Mouse (Mus musculus) hindbrain, embryonic 15.5 days (tissue): ENCODE results near the gene C8g. TPM values are rescaled to one million over a fixed set of nuclear protein-coding genes. Genes with fewer than 3 reads are reported as not detected.

ENCODE experiments used
- ATAC-seq: fragments of 200-750 bp; cut with Nextera tagmentation; 2 replicates; pipeline ENCODE4 v1.8.0; 2017; ENCODE audit warnings: low read depth, moderate number of reproducible peaks, moderate TSS enrichment; ENCODE audit not compliant: low FRiP score
- H3K27ac ChIP-seq: fragments of 300-500 bp; sonication (generic); replicated peaks from 2 replicates; pipeline ENCODE4 v1.5.1; 2015; ENCODE audit warnings: mild to moderate bottlenecking, inconsistent platforms
- H3K27me3 ChIP-seq: fragments of 300-500 bp; sonication (generic); 2 replicates; pipeline ENCODE4 v1.6.1; 2015; ENCODE audit warnings: control low read depth, inconsistent platforms
- H3K36me3 ChIP-seq: fragments of 300-500 bp; sonication (generic); 2 replicates; pipeline ENCODE4 v1.6.1; 2015; ENCODE audit warnings: control low read depth, inconsistent platforms
- H3K4me1 ChIP-seq: fragments of 300-500 bp; sonication (generic); replicated peaks from 2 replicates; pipeline ENCODE4 v1.6.1; 2015; ENCODE audit warnings: control low read depth, inconsistent platforms
- H3K4me2 ChIP-seq: fragments of 300-500 bp; sonication (generic); 2 replicates; pipeline ENCODE4 v1.6.1; 2015; ENCODE audit warnings: moderate library complexity, mild to moderate bottlenecking, inconsistent platforms
- H3K4me3 ChIP-seq: fragments of 300-500 bp; sonication (generic); 2 replicates; pipeline ENCODE4 v1.5.1; 2015; ENCODE audit warnings: mild to moderate bottlenecking, inconsistent platforms
- H3K9ac ChIP-seq: fragments of 300-500 bp; sonication (generic); 2 replicates; pipeline ENCODE4 v1.6.1; 2015; ENCODE audit warnings: inconsistent platforms
- H3K9me3 ChIP-seq: fragments of 300-500 bp; sonication (generic); 2 replicates; pipeline ENCODE4 v1.6.1; 2016; ENCODE audit warnings: control low read depth, inconsistent platforms
- WGBS: fragments of 180-500 bp; shearing (Covaris S2); methylation state at CpG from one replicate; pipeline ENCODE4 v1.1.7; 2015; 5-methylcytosine and 5-hydroxymethylcytosine counted together
- polyA plus RNA-seq: library from polyadenylated mRNA; unstranded; fragments of >200 nt; fragmentation: Nextera tagmentation; extraction: Ambion mirVana; gene quantifications from 2 replicates; pipeline ENCODE4 v1.2.1, GENCODE M21; 2015

The C8g gene
- polyA plus RNA-seq, 1 experiment from 2014 or later = 6.1 TPM

DNA sequence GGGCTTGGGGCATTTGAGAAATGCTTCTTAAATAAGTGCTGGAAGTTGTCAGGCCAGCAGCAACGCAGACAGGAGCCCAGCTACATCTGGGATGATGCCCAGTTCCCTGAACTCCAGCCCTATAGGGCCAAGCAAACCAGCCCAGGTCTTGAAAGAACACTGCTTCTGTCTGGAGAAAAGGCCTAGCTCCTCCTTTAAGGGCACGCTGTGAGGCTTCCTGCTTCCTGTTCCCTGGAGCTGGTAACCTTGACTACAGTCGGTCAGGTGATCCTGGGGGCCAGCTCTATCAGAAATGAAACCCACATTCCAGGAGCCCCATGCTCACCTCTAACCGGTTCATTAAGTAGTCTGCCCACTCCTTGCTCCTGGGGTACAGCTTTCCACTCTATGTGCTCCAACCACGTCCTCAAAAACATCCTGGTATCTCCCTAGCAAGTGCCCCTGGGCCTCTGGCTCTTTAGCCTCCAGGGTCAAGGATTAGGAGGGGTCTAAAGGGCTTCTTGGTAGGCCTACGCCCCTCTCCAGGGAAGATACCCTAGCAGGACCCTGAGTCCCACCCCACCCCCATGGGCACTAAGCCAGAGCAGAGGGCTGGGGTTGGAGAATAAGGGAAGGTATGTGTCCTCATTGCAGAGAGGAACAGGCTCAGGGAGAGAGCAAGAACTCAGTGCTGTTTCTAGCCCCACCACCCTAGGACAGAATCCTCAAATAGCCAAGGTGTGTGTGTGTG lies 3.5 kb downstream of the C8g start:
- 70% methylated on average over 6 of the region's 6 CpGs for WGBS

DNA sequence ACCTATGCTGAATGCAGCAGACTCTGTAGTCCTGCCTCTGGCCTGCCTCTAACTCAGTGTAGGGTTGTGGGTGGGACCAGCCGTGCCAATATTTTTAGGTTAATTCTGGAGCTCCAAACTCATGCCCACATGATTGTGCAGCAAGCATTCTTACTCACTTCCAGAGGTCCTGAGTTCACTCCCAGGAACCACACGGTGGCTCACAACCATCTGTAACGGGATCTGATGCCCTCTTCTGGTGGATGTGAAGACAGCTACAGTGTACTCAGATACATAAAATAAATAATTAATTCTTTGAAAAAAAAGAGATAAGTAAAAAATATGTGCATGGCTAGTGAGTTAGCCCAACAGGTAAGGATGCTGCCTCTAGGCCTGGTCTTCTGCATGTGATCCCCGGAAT lies 5.1 kb downstream of the C8g start:
- H3K27ac ChIP-seq = no peak overlapping the region
- WGBS = 44% methylated on average over 4 of the region's 4 CpGs

More for the DNA sequence above, 3.5 kb downstream of the C8g start:
- no peaks in the 10 kb centered on the region for H3K9me3 ChIP-seq
- H3K4me2 ChIP-seq = no peak overlapping the region
- H3K9ac ChIP-seq = no peak overlapping the region
- no peak for ATAC-seq
- peaks cover 20% of the 10 kb centered on the region for H3K4me1 ChIP-seq
- H3K27ac ChIP-seq = 0 out of 2 replicates have a peak overlapping the region, but pooled peaks have one; percentile 20
- no peaks in the 10 kb centered on the region for H3K27me3 ChIP-seq
- 0 out of 2 replicates have a peak, but pooled peaks cover 2% of the 10 kb centered on the region for H3K36me3 ChIP-seq
- H3K4me3 ChIP-seq = no peak overlapping the region

DNA sequence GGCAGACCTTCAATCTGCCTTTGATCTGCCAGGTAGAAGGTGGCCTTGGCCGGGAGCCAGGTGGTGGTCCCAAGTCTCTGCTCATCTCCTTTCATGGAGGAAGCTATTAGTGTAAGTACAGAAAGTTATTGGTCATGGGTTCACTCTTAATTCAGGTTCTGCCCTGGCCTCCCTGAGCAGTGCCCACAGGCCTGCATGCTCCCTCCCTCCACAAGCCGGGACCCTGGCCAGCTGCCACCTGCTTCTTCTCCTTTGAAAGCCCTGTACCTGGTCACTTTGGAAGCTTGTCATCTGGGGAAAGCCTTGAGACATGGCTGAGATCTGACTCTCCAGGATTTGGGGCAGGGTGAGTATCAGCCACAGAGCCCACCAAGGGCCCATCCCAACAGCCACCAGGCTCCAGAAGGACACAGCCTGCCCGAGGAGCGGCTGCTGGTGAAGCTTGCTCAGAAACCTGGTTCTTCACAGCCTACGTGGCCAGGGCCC lies 8.0 kb downstream of the C8g start, which contains the start of gene Lcn12:
TSS of gene Lcn12 (minus strand) at position 436 of the 486 bp plus-strand sequence.
- Histone ChIP-seq H3K9ac (no peak within 1 kb of the TSS), H3K36me3 (no peaks in the 10 kb centered on the region), H3K4me2 (no peak within 1 kb of the TSS), H3K27ac (no peak within 1 kb of the TSS), H3K4me3 (no peak within 1 kb of the TSS), H3K27me3 (no peaks in the 10 kb centered on the region), H3K4me1 (no peaks in the 10 kb centered on the region), H3K9me3 (no peaks in the 10 kb centered on the region)
- ATAC-seq = no peak
- 79% methylated on average over 5 of the region's 5 CpGs for WGBS

More for the DNA sequence above, 5.1 kb downstream of the C8g start:
- no peak overlapping the region for H3K9ac ChIP-seq
- ATAC-seq = no peak
- peaks cover 10% of the 10 kb centered on the region for H3K4me1 ChIP-seq
- no peaks in the 10 kb centered on the region for H3K9me3 ChIP-seq
- H3K4me2 ChIP-seq = no peak overlapping the region
- no peaks in the 10 kb centered on the region for H3K27me3 ChIP-seq
- no peak overlapping the region for H3K4me3 ChIP-seq
- H3K36me3 ChIP-seq = no peaks in the 10 kb centered on the region

DNA sequence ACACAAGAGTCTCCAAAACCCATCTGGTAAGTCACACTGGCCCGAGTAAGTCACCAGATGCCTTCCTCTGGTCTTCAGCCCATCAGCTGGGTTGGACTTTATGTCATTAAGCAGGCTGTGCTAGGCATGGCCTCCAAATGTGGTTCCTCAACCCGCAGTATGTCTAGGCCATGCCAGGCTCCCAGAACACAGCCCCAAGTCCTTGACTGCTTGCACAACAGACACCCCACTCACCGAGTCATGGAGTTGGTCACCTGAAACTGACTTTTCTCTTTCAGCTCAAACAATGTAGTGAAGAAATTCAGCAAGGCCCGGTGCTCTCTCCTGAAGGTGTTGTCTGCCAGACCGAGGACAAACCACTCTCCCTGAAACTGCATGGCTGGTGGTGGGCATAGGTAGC lies 8.5 kb downstream of the C8g start:
- WGBS = 86% methylated on average over 5 of the region's 5 CpGs

DNA sequence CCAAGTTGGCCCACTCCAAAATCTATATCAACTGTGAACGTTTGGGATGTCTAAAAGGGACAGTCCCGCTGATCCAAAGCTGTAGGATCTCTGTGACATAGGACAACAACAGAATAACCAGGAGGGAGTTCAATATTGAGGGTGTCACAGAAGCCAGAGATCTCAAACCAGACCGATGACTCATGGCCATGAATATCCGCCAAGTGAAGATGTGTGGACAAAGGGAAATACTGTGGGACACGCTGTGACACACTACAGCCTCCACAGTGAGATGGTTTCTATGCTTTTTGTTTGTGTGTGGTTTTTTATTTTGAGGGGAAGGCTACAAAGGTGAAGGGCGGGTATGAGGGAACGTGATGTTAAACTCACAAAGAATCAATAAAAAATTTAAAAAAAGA lies 12.8 kb downstream of the C8g start:
- H3K9ac ChIP-seq = no peak overlapping the region
- whole genome bisulfite sequencing = 82% methylated on average over 7 of the region's 7 CpGs
- H3K27me3 ChIP-seq = no peaks in the 10 kb centered on the region
- H3K4me3 ChIP-seq = no peak overlapping the region
- ATAC-seq = no peak
- H3K9me3 ChIP-seq = no peaks in the 10 kb centered on the region
- no peaks in the 10 kb centered on the region for H3K36me3 ChIP-seq
- H3K4me2 ChIP-seq = no peak overlapping the region
- no peak overlapping the region for H3K27ac ChIP-seq
- no peaks in the 10 kb centered on the region for H3K4me1 ChIP-seq

More for the DNA sequence above, 8.5 kb downstream of the C8g start:
- Histone ChIP-seq H3K4me2 (no peak overlapping the region), H3K4me3 (no peak overlapping the region), H3K27me3 (no peaks in the 10 kb centered on the region), H3K4me1 (no peaks in the 10 kb centered on the region), H3K36me3 (no peaks in the 10 kb centered on the region), H3K9me3 (no peaks in the 10 kb centered on the region), H3K9ac (no peak overlapping the region), H3K27ac (no peak overlapping the region)
- no peak for ATAC-seq

DNA sequence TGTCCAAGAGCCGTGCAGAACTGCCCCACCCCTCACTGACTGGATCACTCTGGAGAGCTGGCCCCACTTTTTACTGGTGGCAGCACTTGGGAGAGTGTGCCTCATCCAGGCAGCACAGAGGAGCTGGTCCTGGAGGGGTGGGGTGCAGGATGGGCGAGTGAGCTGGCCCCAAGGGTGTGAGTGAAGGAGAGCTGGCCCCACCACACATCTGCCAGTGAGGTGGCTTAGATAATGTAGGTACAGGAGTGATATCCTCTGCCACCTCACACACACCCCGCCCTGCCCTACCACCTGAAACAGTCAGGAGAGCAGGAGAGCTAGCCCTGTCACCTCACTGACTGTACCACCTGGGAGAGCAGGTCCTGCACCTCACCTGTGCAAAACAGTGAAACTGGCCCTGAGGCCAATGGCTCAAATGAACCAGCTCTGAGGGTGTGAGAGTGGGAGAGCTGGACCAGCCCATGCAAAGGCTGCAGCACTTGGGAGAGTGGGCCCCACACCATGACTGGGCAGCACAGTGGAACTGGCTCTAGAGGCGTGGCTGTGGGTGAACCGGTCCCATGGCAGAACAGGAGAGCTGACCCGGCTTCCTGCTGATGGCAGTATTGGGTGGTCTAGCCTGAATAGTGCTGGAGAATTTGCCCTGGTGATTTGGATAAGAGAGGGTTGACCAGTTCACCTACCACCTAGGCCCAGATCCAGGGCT lies 13.4 kb downstream of the C8g start:
- Histone ChIP-seq H3K4me3 (no peak overlapping the region), H3K4me1 (no peaks in the 10 kb centered on the region), H3K9me3 (no peaks in the 10 kb centered on the region), H3K27ac (no peak overlapping the region), H3K27me3 (no peaks in the 10 kb centered on the region), H3K4me2 (no peak overlapping the region), H3K9ac (no peak overlapping the region), H3K36me3 (no peaks in the 10 kb centered on the region)
- no peak for ATAC-seq
- WGBS = 76% methylated on average over 6 of the region's 6 CpGs

DNA sequence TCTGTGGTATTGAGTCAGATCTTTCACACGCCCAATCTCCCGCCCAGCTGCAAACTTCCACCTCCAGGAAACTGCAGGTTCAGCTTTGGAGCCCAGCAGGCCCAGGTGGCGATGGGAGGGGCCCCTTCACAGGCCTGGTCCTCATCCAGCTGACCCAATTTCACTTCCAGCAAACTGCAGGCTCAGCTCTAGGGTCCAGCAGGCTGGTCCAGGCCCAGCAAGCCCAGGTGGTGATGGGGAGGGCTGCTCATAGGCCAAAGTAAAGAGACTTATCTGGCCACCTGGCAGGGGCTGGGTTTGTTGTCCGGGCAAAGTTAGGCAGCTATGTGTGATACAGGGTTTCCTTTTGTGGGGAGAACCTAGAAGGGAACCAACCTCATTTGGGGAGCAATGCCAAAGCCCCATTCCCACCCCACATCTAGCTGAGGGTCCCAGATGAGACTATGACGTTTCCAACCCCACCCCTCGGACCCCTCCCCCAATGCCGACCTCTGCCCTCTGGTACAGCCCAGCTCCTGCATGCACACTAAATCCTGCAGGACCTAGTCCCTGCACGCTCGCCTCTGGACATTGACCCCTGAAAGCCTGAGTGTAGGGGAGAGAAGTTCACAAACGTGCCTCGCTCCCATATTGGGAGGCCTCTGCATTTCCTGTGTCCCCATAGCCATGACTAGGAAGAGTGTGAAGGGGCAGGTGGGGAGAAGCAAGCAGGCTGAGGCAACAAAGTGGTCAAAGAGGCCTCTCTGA lies 16.4 kb downstream of the C8g start:
- no peak for ATAC-seq
- Histone ChIP-seq H3K9me3 (no peaks in the 10 kb centered on the region), H3K4me3 (no peak overlapping the region), H3K27ac (no peak overlapping the region), H3K4me2 (no peak overlapping the region), H3K27me3 (no peaks in the 10 kb centered on the region), H3K9ac (no peak overlapping the region), H3K36me3 (no peaks in the 10 kb centered on the region), H3K4me1 (no peaks in the 10 kb centered on the region)
- 74% methylated on average over 11 of the region's 11 CpGs for WGBS

DNA sequence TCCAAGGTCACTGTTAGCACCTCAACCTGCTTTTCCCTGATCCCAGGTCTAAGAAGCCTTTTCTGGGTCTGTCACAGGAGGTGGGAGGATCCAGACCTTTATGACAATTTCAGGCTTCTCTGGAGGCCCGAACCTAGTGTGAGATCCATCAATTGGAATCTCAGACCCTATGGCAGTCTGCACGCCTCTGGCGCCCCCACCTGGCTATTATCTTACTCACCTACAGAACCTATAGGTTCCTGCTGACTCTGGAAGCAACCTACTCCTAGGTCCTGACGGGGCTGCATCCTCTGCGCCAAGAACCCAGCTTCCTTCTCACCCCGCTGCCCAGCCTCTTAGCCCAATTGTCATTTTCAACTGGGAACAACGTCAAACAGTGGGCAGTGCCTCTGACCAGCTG lies 18.6 kb downstream of the C8g start:
- Histone ChIP-seq H3K4me3 (no peak overlapping the region), H3K4me1 (no peaks in the 10 kb centered on the region), H3K36me3 (no peaks in the 10 kb centered on the region), H3K9ac (no peak overlapping the region), H3K9me3 (no peaks in the 10 kb centered on the region), H3K27ac (no peak overlapping the region), H3K4me2 (no peak overlapping the region), H3K27me3 (no peaks in the 10 kb centered on the region)
- 25% methylated on average over 7 of the region's 7 CpGs for WGBS
- no peak for ATAC-seq

DNA sequence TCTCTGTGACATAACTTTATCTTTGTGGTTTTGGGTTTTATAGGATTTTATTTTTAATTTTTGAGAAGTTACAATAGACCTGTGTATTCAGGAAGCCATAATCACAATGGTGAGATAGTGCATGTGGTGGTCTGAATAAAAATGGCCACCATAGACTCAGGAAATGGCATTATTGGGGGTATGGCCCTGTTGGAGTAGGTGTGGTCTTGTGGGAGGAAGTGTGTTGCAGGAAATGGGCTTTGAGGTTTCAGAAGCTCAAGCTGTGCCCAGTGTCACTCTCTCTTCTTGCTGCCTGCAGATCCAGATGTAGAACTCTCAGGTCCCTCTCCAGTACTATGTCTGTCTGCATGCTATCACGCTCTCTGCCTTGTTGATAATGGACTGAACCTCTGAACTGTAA lies 21.0 kb downstream of the C8g start:
- H3K36me3 ChIP-seq = no peaks in the 10 kb centered on the region
- WGBS = 89% methylated on average over 1 of the region's 1 CpGs
- no peaks in the 10 kb centered on the region for H3K4me1 ChIP-seq
- H3K4me3 ChIP-seq = no peak overlapping the region
- no peaks in the 10 kb centered on the region for H3K27me3 ChIP-seq
- no peak overlapping the region for H3K27ac ChIP-seq
- no peaks in the 10 kb centered on the region for H3K9me3 ChIP-seq
- H3K9ac ChIP-seq = no peak overlapping the region
- ATAC-seq = no peak
- H3K4me2 ChIP-seq = no peak overlapping the region

DNA sequence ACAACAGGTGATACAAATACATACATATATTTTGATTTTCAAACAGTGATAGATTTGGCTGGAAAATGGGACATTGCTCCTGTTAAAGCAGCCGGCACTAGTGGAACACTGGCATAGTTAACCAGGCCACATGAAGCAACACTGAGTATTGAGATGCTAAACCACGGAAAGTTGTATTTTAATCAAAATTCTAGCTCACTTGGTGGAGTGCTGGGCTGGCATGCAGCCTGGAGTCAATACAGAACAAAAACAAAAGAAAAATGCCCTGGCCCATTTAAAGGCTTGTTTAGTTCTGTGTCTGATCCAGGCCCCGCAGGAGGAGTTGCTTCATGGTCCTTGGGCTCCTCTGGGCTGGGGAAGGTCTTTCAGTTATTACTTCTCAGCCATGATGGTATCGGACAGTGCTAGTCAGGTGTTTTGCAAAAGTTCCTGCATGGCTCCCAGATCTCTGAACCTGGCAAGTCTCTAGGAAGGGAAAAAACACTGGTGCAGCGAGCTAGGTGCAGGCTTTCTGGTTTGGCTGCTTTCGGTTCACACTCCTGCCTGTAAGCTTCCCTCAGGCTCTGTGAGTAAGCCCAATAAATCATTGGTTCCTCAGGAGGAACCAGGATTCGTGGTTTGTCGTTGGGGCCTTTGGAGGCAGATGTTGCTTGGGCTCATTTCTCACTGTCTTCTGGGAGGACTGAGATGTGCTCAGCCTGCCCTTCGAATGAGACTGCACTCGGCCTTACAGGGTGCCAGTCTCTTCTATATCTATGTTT lies 21.8 kb downstream of the C8g start:
- H3K4me2 ChIP-seq = no peak overlapping the region
- H3K27ac ChIP-seq = no peak overlapping the region
- WGBS = 70% methylated on average over 10 of the region's 10 CpGs
- no peaks in the 10 kb centered on the region for H3K9me3 ChIP-seq
- no peaks in the 10 kb centered on the region for H3K27me3 ChIP-seq
- H3K4me1 ChIP-seq = no peaks in the 10 kb centered on the region
- no peak for ATAC-seq
- no peaks in the 10 kb centered on the region for H3K36me3 ChIP-seq
- H3K9ac ChIP-seq = no peak overlapping the region
- H3K4me3 ChIP-seq = no peak overlapping the region

DNA sequence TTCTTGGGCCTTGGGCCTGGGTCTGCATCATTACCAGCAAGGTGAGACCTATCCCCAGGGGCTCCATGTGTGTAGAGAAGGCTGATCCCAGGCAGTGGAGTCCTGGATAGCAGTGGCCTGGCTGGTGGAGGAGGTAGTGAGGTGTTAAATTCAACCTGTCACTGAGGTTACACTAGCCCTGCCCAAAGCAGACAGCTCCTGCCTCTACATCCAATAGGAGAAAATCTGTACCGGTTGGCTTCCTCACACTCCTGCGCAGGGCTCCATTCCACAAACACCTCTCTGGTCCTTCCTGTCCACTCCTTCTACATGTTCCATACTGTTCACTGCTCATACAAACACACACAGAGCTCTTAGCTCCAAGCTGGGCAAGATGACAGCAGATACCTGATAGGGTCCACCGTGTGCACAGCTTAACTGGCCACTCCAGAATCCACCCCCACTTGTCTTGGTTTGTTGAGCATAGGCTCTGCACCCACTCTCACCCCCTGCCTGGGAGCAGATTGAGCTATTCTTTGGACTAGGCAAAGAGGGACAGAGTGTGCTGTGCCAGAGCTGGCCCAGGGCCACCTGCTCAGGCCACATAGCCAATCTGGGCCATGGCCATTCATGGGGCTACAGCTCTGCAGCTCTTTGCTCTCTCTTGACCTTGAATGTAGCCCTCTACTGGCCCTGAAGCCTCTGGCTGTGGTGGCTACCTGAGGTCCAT lies 23.4 kb downstream of the C8g start:
- Histone ChIP-seq H3K4me1 (no peaks in the 10 kb centered on the region), H3K27ac (no peak overlapping the region), H3K9me3 (no peaks in the 10 kb centered on the region), H3K4me3 (no peak overlapping the region), H3K36me3 (no peaks in the 10 kb centered on the region), H3K9ac (no peak overlapping the region), H3K27me3 (no peaks in the 10 kb centered on the region), H3K4me2 (no peak overlapping the region)
- WGBS = 94% methylated on average over 3 of the region's 3 CpGs
- ATAC-seq = no peak
